In genomic region chr14:75459991-75460390, GRCm38 (mm10) we compare ENCODE assay signal across 14 mouse cellular contexts. TPM values are rescaled to one million over a fixed set of nuclear protein-coding genes. Genes with fewer than 3 reads are reported as not detected.
DNase-seq lines count a peak whose midpoint lies in the region; ATAC-seq lines count a peak whose summit lies in the region.
"Had no signal": no experiment of that assay in that cellular context is flagged by ENCODE, and none has a peak within 500 bp of the region (broad histone marks: within the 10 kb centered on the region; RNA-seq: fewer than 3 reads in every experiment).

No protein-coding gene starts in this region.

- H3K36me3 ChIP-seq in heart, embryonic 10.5 days = no peaks in the 10 kb centered on the region
- no peaks in the 10 kb centered on the region for H3K36me3 ChIP-seq in heart, embryonic 12.5 days
- H3K36me3 ChIP-seq in midbrain, embryonic 16.5 days (ENCODE audit: control insufficient read depth, insufficient read depth, low read length) = no peaks in the 10 kb centered on the region
- H3K36me3 ChIP-seq: embryonic facial prominence, embryonic 12.5 days had no signal

- ATAC-seq in heart, embryonic 12.5 days (ENCODE audit: insufficient number of reproducible peaks, low FRiP score) = no peak
- ATAC-seq in midbrain, embryonic 16.5 days = no peak

- peaks cover 28% of the 10 kb centered on the region for H3K27me3 ChIP-seq in heart, embryonic 10.5 days (ENCODE audit: insufficient read depth, poor library complexity, severe bottlenecking)
- peaks cover 13% of the 10 kb centered on the region; the same call in 1 of the 2 replicates for H3K27me3 ChIP-seq in heart, embryonic 12.5 days (replicated peaks)
- no peaks in the 10 kb centered on the region for H3K27me3 ChIP-seq in midbrain, embryonic 16.5 days (ENCODE audit: control insufficient read depth, insufficient read depth, low read depth, low read length)

- no peak overlapping the region for H3K9ac ChIP-seq in heart, embryonic 12.5 days
- no peak overlapping the region for H3K9ac ChIP-seq in midbrain, embryonic 16.5 days (ENCODE audit: low read depth, low read length)
- H3K9ac ChIP-seq: embryonic facial prominence, embryonic 12.5 days had no signal

- H3K4me2 ChIP-seq in heart, embryonic 12.5 days = no peak overlapping the region
- H3K4me2 ChIP-seq in midbrain, embryonic 16.5 days (ENCODE audit: low read length) = peak overlapping the region; percentile 17; the same call in 1 of the 2 replicates
- H3K4me2 ChIP-seq: embryonic facial prominence, embryonic 12.5 days had no signal

- 40% methylated on average over 3 of the region's 3 CpGs for WGBS in heart, embryonic 10.5 days
- WGBS in heart, embryonic 12.5 days = 47% methylated on average over 3 of the region's 3 CpGs
- 27% methylated on average over 3 of the region's 3 CpGs for WGBS in midbrain, embryonic 16.5 days

- no peak overlapping the region for H3K4me3 ChIP-seq in heart, embryonic 10.5 days
- H3K4me3 ChIP-seq in heart, embryonic 12.5 days = no peak overlapping the region
- H3K4me3 ChIP-seq in midbrain, embryonic 16.5 days (ENCODE audit: low read depth, low read length) = no peak overlapping the region
- H3K4me3 ChIP-seq: embryonic facial prominence, embryonic 12.5 days had no signal

- H3K9me3 ChIP-seq in heart, embryonic 10.5 days = no peaks in the 10 kb centered on the region
- H3K9me3 ChIP-seq in heart, embryonic 12.5 days (replicated peaks) = 0 out of 2 replicates have a peak, but pooled peaks cover 7% of the 10 kb centered on the region
- H3K9me3 ChIP-seq in midbrain, embryonic 16.5 days (replicated peaks; ENCODE audit: control insufficient read depth, low read length, poor library complexity, severe bottlenecking) = no peaks in the 10 kb centered on the region
- H3K9me3 ChIP-seq: embryonic facial prominence, embryonic 12.5 days had no signal

- peaks cover 34% of the 10 kb centered on the region for H3K4me1 ChIP-seq in heart, embryonic 10.5 days
- peaks cover 26% of the 10 kb centered on the region for H3K4me1 ChIP-seq in heart, embryonic 12.5 days (replicated peaks)
- H3K4me1 ChIP-seq in midbrain, embryonic 16.5 days (ENCODE audit: control insufficient read depth, insufficient read depth, low read length) = peaks cover 28% of the 10 kb centered on the region

- DNase-seq in heart, embryonic 10.5 days (ENCODE audit: low spot score) = peak; percentile 46
- DNase-seq in NIH3T3 (ENCODE audit: low read depth) = peak; percentile 12
- DNase-seq in frontal cortex, postnatal 10 days (ENCODE audit: low spot score in 2 of 2) = peak; percentile 44 to 71
- no peak for DNase-seq in adipocyte (ENCODE audit: low spot score)
- DNase-seq in spleen, postnatal 10 days (ENCODE audit: low spot score in 2 of 2) = no peak
- no peak for DNase-seq in yolk sac, embryonic 10.5 days (ENCODE audit: low spot score)
- DNase-seq: cerebellum, adult 8-10 months; kidney, postnatal 25 days; liver; lung, postnatal 4 days had no signal

- H3K27ac ChIP-seq in heart, embryonic 10.5 days = no peak overlapping the region
- H3K27ac ChIP-seq in heart, embryonic 12.5 days (ENCODE audit: poor library complexity, severe bottlenecking) = no peak overlapping the region
- no peak overlapping the region; the same call in 1 of the 2 replicates for H3K27ac ChIP-seq in midbrain, embryonic 16.5 days (ENCODE audit: low read length)
- H3K27ac ChIP-seq: embryonic facial prominence, embryonic 12.5 days had no signal

RNA-seq across cellular contexts. Expression of gene Siah3, which starts 4.2 kb away (rescaled TPM):
- 0.05 TPM in 1 of 2 replicates, not detected in the other for polyA plus RNA-seq in heart, embryonic 10.5 days (2016; fragmentation: Nextera tagmentation; extraction: Ambion mirVana)
- 0.05 TPM in 1 of 2 replicates, not detected in the other for polyA plus RNA-seq in heart, embryonic 12.5 days (2016; fragmentation: Nextera tagmentation; extraction: Ambion mirVana)
- 2.7 and 3.0 TPM in 2 replicates for polyA plus RNA-seq in midbrain, embryonic 16.5 days (2015; fragmentation: Nextera tagmentation; extraction: Ambion mirVana)
- polyA plus RNA-seq: thymus, postnatal 0 days had no signal

Comparison
In these comparisons a context has a peak if more than half of its experiments do, and no peak if none do; other contexts are left out.
1. DNase-seq: peak in heart, embryonic 10.5 days (single experiment), NIH3T3 (single experiment) and frontal cortex, postnatal 10 days (2 of 2); none in adipocyte (single experiment), spleen, postnatal 10 days (0 of 2) and yolk sac, embryonic 10.5 days (single experiment).